Mouse (Mus musculus) gastrocnemius, postnatal 36 days (tissue): ENCODE data around the gene Rufy4. TPM values are rescaled to one million over a fixed set of nuclear protein-coding genes. Genes with fewer than 3 reads are reported as not detected.
"Not testable (repeated sequence)": the region's sequence is repeated elsewhere in the genome, so short reads cannot be mapped to it uniquely, and the experiment has no call there.

Experiments
- DNase-seq, 2 experiments: peaks; one replicate each; pipeline ENCODE4 v3.0.0; 2022
- intact Hi-C: fragments of 180-260 bp; cut with DNase I; formaldehyde crosslinking; loops from one replicate; pipeline ENCODE4 v1.15.1; 2025
- total RNA-seq, 2 experiments: library from RNA; stranded (reverse); gene quantifications; 2 replicates each; pipeline ENCODE4 v1.2.3; 2021

Gene Rufy4
- total RNA-seq, 2 experiments from 2014 or later, result 0.10 TPM; not detected in 1

GRCm38 (mm10) chr1:74139415-74139814 is 14.1 kb downstream of the Rufy4 start:
- intact Hi-C loops, result no loop called here
- no peak for DNase-seq

GRCm38 (mm10) chr1:74141781-74142180 is 16.4 kb downstream of the Rufy4 start:
- intact Hi-C loops, result no loop called here
- no peak for DNase-seq

GRCm38 (mm10) chr1:74149106-74149885 is 24.0 kb downstream of the Rufy4 start:
- no peak for DNase-seq
- intact Hi-C loops, result no loop called here

- no peak for DNase-seq
- intact Hi-C loops, result no loop called here
These were observed 24.8 kb downstream of the Rufy4 start for GRCm38 (mm10) chr1:74150101-74150500.

GRCm38 (mm10) chr1:74151091-74151490 is 25.8 kb downstream of the Rufy4 start:
- intact Hi-C loops, result no loop called here
- no peak for DNase-seq

GRCm38 (mm10) chr1:74153461-74154184 is 28.3 kb downstream of the Rufy4 start, which contains the start of gene Cxcr2:
Gene Cxcr2, plus strand, starts transcription at chr1:74153989.
- DNase-seq, result no peak
- intact Hi-C loops, result no loop called here

- intact Hi-C loops, result no loop called here
- DNase-seq, result no peak
These were observed 30.2 kb downstream of the Rufy4 start for GRCm38 (mm10) chr1:74155435-74156012.

GRCm38 (mm10) chr1:74156381-74156910 is 31.1 kb downstream of the Rufy4 start:
- intact Hi-C loops, result no loop called here
- DNase-seq, result no peak

GRCm38 (mm10) chr1:74159613-74160012 is 34.3 kb downstream of the Rufy4 start:
- DNase-seq, intact Hi-C loops: not testable (repeated sequence)

- DNase-seq, result no peak
- intact Hi-C loops, result no loop called here
These were observed 34.7 kb downstream of the Rufy4 start for GRCm38 (mm10) chr1:74160036-74160435.

GRCm38 (mm10) chr1:74167136-74167535 is 41.8 kb downstream of the Rufy4 start:
- intact Hi-C loops, result no loop called here
- DNase-seq, result no peak

- intact Hi-C loops, result no loop called here
- no peak for DNase-seq
These were observed 44.4 kb downstream of the Rufy4 start for GRCm38 (mm10) chr1:74169721-74170120.

- no peak for DNase-seq
- intact Hi-C loops, result no loop called here
These were observed 47.4 kb downstream of the Rufy4 start for GRCm38 (mm10) chr1:74172722-74173121.

- no peak for DNase-seq
- intact Hi-C loops, result no loop called here
These were observed 50.4 kb downstream of the Rufy4 start for GRCm38 (mm10) chr1:74175731-74176130.

- intact Hi-C loops, result no loop called here
- no peak for DNase-seq
These were observed 53.3 kb downstream of the Rufy4 start for GRCm38 (mm10) chr1:74178618-74179017.

GRCm38 (mm10) chr1:74179624-74180408 is 54.5 kb downstream of the Rufy4 start:
- no peak for DNase-seq
- intact Hi-C loops, result no loop called here

- DNase-seq, result no peak
- intact Hi-C loops, result no loop called here
These were observed 56.1 kb downstream of the Rufy4 start for GRCm38 (mm10) chr1:74181462-74181861.

- no peak for DNase-seq
- intact Hi-C loops, result no loop called here
These were observed 57.7 kb downstream of the Rufy4 start for GRCm38 (mm10) chr1:74183006-74183405.

GRCm38 (mm10) chr1:74190471-74190870 is 65.1 kb downstream of the Rufy4 start:
- DNase-seq, result no peak

GRCm38 (mm10) chr1:74192711-74193110 is 67.4 kb downstream of the Rufy4 start:
- intact Hi-C loops, result no loop called here
- DNase-seq, result no peak

More at GRCm38 (mm10) chr1:74190471-74190870, 65.1 kb downstream of the Rufy4 start:
- intact Hi-C loops, result no loop called here
